Mouse (Mus musculus) testis, adult 2 months (tissue): ENCODE results near the gene Galnt5.

Experiments used
- CTCF ChIP-seq: fragments of 200-500 bp; IDR thresholded peaks from 2 replicates; pipeline ENCODE4 v1.5.1; 2012; ENCODE audit warnings: low read depth, mild to moderate bottlenecking, inconsistent platforms, low read length, moderate library complexity; ENCODE audit not compliant: control insufficient read depth, insufficient read depth, insufficient replicate concordance
- POLR2A ChIP-seq: fragments of 200-500 bp; IDR thresholded peaks from 2 replicates; pipeline ENCODE4 v1.6.1; 2012; ENCODE audit warnings: low read depth, mild to moderate bottlenecking, inconsistent platforms, low read length, moderate library complexity; ENCODE audit not compliant: control insufficient read depth

- TF ChIP-seq POLR2A (no peak), CTCF (no peak)
Observed at GRCm38 (mm10) chr2:58041867-58042266, 44.2 kb downstream of the Galnt5 start.
